Mouse (Mus musculus) megakaryocyte, adult 5-6 weeks (primary cell): ENCODE data around the gene Tmem131l. TPM values are rescaled to one million over a fixed set of nuclear protein-coding genes. Genes with fewer than 3 reads are reported as not detected.
"Not testable (repeated sequence)": the region's sequence is repeated elsewhere in the genome, so short reads cannot be mapped to it uniquely, and the experiment has no call there.

Experiments
- ATAC-seq: 2 replicates; pipeline ENCODE4 v1.8.0; 2016; ENCODE audit warnings: mild to moderate bottlenecking, inconsistent platforms; ENCODE audit not compliant: poor library complexity, severe bottlenecking
- total RNA-seq, 2 experiments: library from RNA; stranded (forward) in 1 of 2; stranded (reverse) in 1 of 2; fragments of 153-499, 151-499 nt in 1 of 2; fragments of 221-1000, 200-1000 nt in 1 of 2; gene quantifications; 2 replicates each; pipeline versions ENCODE4 v1.2.3 to v1.2.4; 2015 to 2017

Gene Tmem131l
- total RNA-seq, 2 experiments from 2014 or later = 29.7 to 40.0 TPM

DNA sequence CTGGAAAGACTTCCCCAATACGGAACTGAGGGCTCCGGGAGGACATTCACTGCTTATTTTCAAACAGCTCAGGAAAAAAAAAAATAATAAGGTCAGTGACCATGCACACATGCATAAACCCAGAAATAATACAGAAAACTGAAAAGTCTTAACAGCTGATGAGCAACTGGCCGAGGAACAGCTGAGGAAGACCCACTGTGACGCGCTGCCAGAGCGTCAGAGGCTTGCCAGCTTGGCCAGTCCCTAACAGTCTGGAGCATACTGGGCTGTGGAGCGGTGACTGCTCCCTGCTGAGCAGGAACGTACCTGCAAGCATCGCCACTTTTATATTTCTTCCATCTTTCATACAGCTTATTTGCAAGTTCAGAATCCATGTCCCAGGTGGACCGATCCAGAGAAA is 105.5 kb downstream of the Tmem131l start:
- no peak for ATAC-seq

DNA sequence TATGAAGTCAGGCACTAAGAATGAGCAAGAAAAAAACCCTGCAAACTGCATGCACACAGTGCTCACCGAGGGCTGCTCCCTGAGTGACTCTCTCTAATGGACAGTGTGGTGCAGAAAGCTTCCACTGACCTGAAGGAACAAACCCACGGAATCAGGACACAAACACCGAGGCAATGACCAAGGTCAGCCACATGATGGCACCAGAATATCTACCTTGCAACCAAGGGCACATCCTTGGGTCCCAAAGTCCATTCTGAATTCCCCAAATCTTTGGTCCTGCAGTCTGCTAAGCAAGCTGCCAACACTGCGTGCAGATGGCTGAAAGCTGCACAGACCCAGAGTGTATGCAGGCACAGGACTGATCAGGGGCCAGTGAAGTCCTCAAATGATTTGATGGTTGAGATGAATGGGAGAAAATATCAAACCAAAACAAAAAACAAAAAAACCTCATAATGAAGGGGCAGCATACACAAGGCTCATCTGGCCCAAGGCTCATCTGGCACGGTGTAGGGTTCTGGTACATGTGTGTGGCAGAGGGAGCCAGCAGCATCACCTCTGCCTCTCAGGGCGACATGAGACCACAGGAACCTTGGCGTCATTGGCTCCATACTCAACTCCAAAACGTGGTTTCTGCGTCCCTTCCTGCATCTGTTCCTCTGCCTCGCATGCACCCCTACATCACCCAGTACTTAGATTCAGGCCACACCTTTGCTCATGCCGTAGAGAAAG is 124.0 kb downstream of the Tmem131l start:
- peak; percentile 45 for ATAC-seq

DNA sequence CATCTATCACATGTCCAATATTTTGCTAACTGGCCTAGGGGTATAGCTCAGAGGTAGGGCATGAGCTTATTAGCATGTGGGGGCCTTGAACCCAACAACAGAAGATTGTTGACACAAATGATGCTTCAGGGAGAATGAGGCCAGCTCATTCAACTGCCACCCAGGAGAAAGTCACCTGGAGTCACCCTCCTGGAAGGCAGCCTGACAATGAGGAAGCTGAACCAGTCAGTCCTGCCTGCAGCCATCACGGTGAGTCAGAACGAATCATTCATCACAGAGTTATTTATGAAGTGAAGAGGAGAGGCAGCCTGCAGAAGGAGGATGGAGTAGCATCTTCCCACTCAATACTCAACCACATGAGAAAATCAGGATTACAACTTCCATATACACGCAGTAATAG is 124.9 kb downstream of the Tmem131l start:
- ATAC-seq = no peak

DNA sequence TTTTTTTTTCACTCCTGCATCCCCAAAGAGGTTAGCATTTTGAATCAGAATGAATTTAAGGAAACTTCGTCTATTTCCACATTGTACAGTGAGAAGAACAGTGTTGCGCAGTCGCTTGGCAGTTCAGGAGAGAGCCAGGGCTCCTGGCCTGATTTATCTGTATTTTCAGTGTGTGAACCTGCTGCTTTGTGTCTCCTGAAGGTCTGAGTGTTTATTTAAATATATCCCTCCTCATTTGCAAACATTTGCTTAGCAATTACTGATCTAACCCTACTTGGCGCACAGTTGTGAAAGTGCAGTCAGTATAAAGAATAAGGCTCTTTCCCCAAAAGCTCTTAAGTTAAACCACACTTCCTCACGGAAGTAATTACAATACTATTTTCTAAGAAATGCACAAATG is 129.3 kb downstream of the Tmem131l start:
- ATAC-seq = no peak

DNA sequence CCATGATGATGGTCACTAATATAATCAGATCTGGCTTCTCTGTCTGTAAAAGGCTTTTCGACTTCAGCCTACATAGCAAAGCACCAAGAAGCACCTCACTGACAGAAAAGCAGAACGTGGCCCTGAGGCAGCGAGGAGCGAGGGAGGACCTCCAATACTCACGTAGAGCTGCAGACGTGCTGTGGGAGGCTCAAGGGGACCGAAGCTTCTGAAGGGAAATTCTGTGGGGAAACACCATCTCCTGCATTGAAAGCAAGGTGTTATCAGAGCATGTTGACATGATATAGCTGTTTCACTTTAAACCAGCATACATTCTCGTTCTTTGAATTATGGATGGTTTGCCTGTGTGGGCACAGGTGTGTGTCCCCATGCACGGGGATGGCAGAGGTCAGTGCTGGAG is 133.8 kb downstream of the Tmem131l start:
- no peak for ATAC-seq

DNA sequence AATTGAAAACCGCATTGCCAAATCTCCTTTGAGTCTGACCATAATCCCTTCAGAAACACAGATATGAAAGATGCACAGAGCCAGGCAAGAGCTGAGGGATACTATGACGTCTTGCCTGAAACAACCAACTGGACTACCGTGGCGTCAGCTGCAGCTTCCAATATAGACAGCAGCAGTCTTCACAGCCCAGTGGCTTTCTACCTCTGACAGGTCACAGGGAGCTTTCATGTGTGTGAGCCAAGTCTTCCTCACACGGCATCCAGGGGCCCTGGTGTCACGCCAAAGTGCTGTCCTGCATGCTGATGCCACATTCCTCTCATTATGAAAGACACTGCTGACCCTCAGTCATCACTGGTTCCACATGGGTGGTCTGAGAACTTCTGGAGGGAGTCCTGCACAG is 134.8 kb downstream of the Tmem131l start:
- no peak for ATAC-seq

DNA sequence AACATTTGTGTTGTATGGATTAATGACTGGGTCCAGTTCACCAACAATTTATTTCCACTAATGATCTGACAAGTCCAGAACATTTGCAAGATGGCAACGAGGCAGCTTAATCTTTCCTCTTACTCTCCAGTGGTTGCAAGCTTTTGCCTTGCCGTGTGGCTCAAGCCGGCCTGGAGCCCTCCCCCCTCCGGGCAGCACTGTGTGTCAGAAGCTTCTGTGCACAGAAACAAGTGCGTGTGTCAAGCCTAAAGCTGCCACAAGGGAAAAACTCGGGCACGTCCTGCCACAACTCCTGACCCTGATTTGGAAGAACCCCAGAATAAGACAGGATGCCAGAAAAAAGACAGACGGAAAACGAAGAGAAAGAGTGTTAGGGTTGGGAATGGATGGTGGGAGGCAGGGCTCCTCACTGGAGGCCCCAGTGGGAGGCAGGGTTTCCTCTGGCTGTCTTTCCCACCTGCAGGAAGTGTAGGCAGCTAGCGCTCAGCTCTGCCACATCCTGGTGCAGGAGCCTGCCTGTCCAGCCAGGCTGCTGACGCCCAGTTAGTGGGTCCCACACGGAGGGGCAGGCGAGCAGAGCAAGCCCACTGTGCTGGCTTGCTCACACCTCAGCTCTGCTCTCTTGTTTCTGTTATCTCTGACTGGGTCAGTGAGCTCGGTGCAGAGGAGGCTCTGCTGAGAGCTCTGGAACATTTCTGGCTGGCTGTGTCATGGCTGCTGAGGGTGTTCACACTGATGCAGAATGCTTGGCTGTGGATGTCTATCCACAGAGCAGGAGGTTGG is 135.6 kb downstream of the Tmem131l start:
- no peak for ATAC-seq

DNA sequence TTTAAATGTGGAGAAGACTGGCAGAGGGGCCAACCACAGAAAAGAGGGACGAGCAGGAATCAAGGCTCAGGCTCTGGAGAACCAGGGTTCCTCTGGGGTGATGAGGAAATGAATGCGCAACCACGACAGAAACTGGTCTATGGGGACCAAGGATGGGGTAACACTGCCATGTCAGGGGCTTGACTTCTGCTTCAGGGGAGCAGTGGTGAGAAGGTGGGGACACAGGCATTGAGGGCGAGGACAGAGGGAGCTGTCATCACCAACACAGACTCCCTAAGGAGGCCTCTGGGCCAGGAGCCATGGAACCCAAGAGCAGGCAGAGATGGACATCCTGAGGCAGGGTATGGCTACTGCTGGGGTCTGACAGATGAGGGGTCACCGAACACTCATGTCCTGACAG is 137.0 kb downstream of the Tmem131l start:
- peak; percentile 57 for ATAC-seq

DNA sequence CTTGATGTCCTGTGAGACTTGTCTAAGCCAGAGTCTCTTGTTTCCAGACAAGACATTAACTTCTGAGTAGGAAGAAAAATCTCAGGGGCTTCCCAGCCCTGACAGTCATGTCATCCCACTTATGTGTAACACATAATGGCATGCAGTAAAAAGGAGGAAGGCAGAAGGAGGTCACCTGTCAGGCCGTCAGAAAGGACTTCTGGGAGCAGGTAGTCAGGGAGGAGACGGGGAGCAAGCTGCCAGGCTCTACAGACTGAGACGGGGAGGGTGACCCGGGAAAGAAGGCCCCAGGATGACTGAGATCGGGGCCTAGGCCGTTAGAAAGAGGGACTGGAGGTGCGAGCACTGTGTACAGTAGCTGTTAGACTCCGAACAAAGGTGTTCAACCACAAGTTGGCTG is 137.5 kb downstream of the Tmem131l start:
- no peak for ATAC-seq

DNA sequence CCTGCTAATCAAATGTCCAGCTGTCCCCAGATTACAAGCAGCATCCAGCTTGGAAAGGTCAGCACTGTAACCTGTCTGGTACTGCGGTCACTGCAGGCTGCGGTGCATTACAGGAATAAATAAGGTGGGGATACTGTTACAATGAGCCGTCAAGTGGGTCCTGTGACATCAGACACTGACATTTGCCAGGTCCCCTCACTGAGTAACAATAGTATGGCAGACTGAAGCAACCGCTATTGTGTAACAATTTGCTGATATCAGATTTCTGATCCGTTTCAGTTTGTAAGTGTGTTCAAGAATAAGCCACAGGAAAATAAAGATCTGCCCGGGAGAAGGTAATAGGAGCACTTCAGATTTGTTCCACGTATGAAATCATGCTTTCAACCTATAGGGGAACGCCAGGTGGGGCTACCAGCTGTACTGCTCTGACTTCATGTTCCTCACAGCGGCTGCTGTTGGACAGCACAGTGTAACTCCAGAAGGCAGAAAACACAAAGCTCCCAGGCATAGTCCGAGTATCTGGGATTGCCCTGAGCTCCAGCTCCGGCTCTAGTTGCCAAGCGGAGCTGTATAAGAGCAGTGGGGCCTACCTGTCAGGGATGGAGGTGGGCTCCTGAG is 139.1 kb downstream of the Tmem131l start:
- no peak for ATAC-seq

DNA sequence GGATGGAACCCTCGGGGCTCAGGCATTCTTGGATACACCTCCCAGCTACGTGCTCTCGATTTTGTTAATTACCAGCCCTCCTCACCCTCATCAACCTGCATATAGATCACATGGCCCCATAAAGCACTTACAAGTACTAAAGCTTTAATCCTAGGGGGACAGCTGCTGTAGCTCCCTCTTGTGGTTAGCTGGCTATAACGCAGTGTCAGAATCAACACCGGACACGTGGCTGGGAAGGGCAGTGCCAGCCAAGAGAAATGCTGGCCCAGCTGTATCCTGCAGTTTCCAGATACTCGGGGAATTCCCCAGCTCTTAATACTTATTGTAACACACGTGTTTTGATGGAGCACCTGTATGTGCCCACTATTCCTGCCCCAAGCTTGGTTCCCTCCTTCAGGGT is 140.4 kb downstream of the Tmem131l start:
- peak; percentile 65; the same call in 1 of the 2 replicates for ATAC-seq

DNA sequence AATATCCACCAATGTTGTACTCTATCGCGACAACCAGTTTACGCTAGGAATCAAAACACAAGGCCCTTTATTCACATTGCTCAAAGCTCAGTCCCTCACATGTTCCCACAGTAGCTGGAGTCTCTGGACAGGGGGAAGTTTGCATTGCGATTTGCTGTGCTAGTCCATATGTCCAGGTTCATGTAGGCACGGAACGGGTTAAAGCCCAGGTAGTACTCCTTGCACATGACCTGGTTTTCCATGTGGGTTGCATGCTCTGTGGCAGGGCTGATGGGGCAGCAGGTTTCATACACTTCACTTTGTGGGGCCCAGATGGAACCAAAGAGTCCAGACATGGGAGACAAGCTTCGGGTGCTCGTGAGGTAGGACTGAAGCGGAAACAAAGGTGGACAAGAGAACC is 141.7 kb downstream of the Tmem131l start:
- ATAC-seq = no peak

DNA sequence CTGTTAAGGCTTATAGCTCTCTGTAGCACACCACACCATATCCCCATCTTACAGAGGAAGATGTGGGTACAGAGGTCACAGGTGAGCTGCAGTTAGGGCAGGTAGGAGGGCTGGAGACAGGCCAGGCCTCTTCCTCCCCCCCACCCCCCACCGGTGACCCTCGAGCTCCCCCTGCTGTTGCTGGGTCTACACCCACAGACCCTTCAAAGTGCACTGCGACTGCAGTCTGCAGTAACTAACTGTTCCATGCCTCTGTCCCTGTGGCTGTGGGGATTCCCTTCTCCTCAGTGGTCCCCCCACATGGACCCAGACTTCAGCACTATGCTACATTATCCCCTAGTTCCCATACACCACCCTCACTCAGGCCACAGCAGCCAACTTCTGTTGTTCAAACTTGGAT is 144.2 kb downstream of the Tmem131l start:
- peak; percentile 82 for ATAC-seq

DNA sequence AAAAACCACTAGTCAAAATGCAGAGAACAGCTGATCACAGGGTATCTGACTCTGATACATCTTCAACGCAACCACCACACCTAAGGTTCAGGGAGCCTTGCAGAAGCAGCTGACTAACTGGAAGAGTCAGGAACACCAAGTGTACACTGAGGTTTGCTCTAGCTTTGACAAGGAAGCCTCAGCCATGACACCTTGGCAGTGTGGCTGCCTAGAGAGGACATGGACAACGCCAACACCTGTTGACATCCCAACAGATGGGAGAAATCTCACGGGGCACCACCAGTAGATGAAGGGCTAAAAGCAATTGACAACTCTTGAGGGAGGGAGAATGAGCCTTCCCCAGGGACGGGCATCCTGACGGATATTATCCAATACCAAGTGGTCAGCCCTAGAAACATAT is 144.9 kb downstream of the Tmem131l start:
- ATAC-seq = no peak

DNA sequence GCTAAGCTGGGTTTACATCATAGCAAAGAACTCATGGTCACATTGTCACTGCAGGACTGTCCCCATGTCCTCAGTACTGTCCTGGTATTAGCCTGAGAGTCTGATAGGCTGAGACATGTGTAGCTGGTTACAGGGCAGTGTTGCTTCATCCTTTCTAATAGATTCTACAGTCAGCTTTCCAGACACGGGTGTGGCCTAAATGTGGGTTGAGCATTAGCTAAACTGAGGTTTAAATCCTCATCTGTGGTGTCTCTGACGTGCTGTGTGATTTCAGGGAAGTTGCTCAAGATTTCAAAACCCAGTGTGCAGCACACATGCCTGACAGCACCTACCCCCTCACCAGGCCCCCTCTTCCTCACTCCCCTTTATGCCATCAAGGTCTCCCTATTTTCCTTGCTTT is 154.8 kb downstream of the Tmem131l start:
- ATAC-seq = peak; percentile 97

DNA sequence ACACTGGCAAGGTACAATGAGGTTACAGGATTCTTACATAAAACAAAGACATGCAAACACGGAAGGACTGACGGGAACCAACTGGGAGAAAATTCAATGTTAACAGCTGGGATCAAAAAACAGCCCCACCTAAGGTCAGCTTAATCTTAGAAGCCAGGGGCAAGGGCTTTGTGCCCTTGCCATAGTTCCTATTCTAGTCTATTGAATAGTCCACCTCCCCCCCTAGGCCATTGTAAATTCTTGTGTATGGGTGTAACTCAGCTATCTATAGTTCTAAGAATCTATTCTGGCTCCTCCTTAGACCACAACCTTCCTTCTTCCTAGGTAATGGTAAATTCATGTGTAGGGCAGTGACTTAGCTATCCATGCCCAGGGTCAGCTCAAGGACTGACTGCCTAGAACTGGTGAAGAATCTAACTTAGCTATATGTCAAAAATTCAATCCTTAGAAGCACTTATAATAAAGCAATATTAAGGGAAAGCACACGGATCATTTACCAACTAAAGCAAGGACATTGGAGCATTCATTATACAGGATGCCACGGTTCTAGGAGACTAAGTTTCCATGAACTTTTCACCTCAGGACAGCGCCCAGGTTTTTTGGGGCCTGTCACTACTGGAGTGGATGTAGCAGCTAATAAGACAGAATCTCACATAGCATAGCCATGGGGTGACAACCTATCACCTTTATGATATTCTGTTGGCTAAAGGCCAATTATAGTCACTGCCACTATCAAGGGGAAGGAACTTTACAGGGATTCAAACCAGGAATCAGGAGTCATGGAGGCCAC is 160.5 kb downstream of the Tmem131l start:
- not testable (repeated sequence) for ATAC-seq

DNA sequence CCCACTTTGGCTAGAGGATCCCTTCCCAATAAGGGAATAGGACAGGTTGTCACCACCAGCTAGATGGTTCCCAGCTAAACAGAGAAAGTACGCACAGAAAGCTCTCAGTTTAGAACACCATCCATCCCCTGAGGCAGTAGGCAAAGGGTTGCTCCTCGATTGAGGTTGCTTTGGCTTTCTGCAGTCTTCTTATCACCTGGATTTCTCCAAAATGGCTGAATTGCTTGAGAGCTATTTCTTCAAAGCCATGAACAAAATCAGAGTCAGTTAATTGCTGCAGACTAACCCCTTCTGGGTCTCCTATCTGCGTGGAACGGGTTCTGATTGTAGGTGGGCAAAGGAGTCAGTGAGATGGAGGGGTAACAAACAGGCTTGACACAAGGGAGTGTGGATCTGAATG is 161.2 kb downstream of the Tmem131l start:
- ATAC-seq = no peak

DNA sequence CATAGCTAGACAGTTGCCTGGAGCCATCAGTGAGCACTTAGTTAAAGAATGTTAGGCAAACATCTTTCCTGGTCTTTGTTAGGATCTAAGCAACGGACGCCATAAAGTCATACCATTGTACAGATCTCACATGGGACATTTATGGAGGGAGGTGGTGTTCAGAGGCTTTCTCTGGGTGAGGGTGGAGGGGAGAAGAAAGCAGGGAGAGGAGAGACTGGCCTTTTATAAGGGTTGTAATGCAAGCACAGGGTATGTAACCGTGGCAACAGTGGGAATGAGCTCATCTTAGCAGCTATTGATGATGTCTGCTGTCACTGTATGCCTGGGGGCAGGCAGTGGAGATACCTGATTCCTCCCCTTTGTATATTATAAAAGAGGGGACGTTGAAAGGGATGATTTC is 163.7 kb downstream of the Tmem131l start:
- ATAC-seq = no peak

DNA sequence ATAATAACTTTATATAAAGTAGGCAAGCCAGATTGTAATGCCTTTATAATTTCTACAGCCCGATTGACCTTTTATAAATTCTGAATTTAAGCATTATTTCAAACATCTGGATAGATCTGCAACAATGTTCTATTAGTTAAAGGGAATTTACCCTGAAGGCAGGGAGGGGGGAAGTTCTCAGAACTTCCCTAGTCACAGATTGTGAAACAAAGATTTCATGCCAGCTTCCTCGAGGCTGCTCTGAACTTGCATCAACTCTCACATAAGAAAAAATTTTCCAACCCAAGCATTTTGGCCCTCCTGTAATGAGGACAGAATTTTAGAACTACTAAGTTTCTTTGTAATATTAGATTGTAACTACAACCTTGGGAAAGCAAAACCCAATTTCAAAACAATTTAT is 164.9 kb downstream of the Tmem131l start:
- ATAC-seq = peak; percentile 96

DNA sequence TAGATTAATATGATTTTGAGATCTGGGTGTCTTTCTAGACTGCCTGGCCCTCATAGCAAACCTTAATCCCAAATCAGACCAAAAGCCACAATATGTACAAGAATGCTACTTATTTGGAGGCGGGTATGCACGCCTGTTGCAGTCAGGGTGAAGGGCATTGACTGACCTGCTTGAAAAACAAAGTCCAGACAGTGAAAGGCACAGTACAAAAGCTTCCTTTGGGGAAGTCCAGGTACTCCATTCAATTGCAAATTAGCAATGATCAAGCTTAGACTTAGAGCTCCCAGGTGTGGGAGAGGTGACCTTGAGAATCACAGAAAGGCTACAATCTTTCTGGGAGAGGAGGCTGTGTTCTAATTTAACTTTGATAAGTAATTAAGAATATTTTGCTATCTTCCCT is 167.1 kb downstream of the Tmem131l start:
- not testable (repeated sequence) for ATAC-seq

DNA sequence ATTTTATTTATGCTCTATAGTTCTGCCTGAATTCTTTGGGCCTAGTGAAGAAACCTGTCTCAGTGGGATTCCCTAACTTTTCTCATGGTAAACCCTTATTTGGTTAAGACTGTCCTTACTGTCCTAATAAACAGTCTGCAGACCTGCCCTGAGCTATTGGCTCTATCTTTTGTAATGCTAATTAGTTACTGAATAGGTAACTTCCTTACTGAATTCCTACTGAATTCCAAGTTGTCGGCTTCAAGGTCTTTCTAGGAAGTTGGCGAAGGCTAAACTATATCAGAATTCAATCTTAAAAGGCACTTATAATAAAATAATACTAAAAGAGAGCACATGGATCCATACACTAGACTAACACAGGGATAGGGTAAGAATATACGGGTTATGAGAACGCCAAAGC is 168.0 kb downstream of the Tmem131l start:
- not testable (repeated sequence) for ATAC-seq
